Mouse (Mus musculus) spleen, embryonic (tissue): ENCODE results near the gene Tmem145.

ENCODE experiments used
- CTCF ChIA-PET: fragments of 350-600 bp; sonication (Branson Sonifier 250); formaldehyde crosslinking; loops from one replicate; lab custom pipeline; 2022; lab: Charles Lee

The Tmem145 gene

GRCm38 (mm10) chr7:25274996-25275395, 30.9 kb upstream of the Tmem145 start:
- CTCF ChIA-PET: interaction anchor here (0.6 kb wide), 1 partner anchor 70 kb away, joined by 3 read pairs; no protein-coding TSS in a partner anchor

- CTCF ChIA-PET: interaction anchor here (0.6 kb wide), 1 partner anchor 71 kb away, joined by 3 read pairs; no protein-coding TSS in a partner anchor
Measured at GRCm38 (mm10) chr7:25275555-25276298, 30.2 kb upstream of the Tmem145 start.

- CTCF ChIA-PET: interaction anchor here (0.7 kb wide), 1 partner anchor 389 kb away, joined by 3 read pairs; no protein-coding TSS in a partner anchor
Measured at GRCm38 (mm10) chr7:25277405-25277804, 28.5 kb upstream of the Tmem145 start.

- CTCF ChIA-PET: interaction anchor here (0.5 to 0.7 kb wide), 6 partner anchors 81 to 388 kb away, joined by 3 to 11 read pairs (median 4); no protein-coding TSS in a partner anchor
Measured at GRCm38 (mm10) chr7:25277998-25278340, 27.9 kb upstream of the Tmem145 start.

GRCm38 (mm10) chr7:25278341-25279075, 27.4 kb upstream of the Tmem145 start:
- CTCF ChIA-PET: interaction anchor here (0.5 to 0.7 kb wide), 6 partner anchors 82 to 172 kb away, joined by 3 to 11 read pairs (median 6); no protein-coding TSS in a partner anchor

GRCm38 (mm10) chr7:25279076-25279860, 26.6 kb upstream of the Tmem145 start:
- CTCF ChIA-PET: interaction anchor here (0.6 kb wide), 1 partner anchor 102 kb away, joined by 6 read pairs; no protein-coding TSS in a partner anchor

GRCm38 (mm10) chr7:25279861-25280791, 25.8 kb upstream of the Tmem145 start:
- CTCF ChIA-PET: interaction anchor here (0.6 to 0.9 kb wide), 2 partner anchors 35 to 176 kb away, joined by 3 read pairs; no protein-coding TSS in a partner anchor

GRCm38 (mm10) chr7:25281166-25281733, 24.7 kb upstream of the Tmem145 start:
- CTCF ChIA-PET: no interaction called here

- CTCF ChIA-PET: no interaction called here
Measured at GRCm38 (mm10) chr7:25281734-25282601, 23.9 kb upstream of the Tmem145 start.

GRCm38 (mm10) chr7:25282731-25283211, 23.1 kb upstream of the Tmem145 start:
- CTCF ChIA-PET: no interaction called here

GRCm38 (mm10) chr7:25283637-25284036, 22.3 kb upstream of the Tmem145 start:
- CTCF ChIA-PET: no interaction called here

- CTCF ChIA-PET: no interaction called here
Measured at GRCm38 (mm10) chr7:25284171-25284570, 21.7 kb upstream of the Tmem145 start.

- CTCF ChIA-PET: interaction anchor here (0.9 kb wide), 1 partner anchor 118 kb away, joined by 3 read pairs; no protein-coding TSS in a partner anchor
Measured at GRCm38 (mm10) chr7:25284766-25285165, 21.1 kb upstream of the Tmem145 start.

- CTCF ChIA-PET: interaction anchor here (0.9 kb wide), 1 partner anchor 117 kb away, joined by 3 read pairs; no protein-coding TSS in a partner anchor
Measured at GRCm38 (mm10) chr7:25285511-25286238, 20.2 kb upstream of the Tmem145 start.

- CTCF ChIA-PET: interaction anchor here (0.6 kb wide), 1 partner anchor 15 kb away, joined by 3 read pairs; no protein-coding TSS in a partner anchor
Measured at GRCm38 (mm10) chr7:25286989-25287388, 18.9 kb upstream of the Tmem145 start.

- CTCF ChIA-PET: no interaction called here
Measured at GRCm38 (mm10) chr7:25288011-25288410, 17.9 kb upstream of the Tmem145 start.

GRCm38 (mm10) chr7:25288721-25289120, 17.2 kb upstream of the Tmem145 start:
- CTCF ChIA-PET: no interaction called here

- CTCF ChIA-PET: interaction anchor here (0.6 kb wide), 1 partner anchor 25 kb away, joined by 3 read pairs; no protein-coding TSS in a partner anchor
Measured at GRCm38 (mm10) chr7:25289925-25290324, 16.0 kb upstream of the Tmem145 start.
